Mouse (Mus musculus): ENCODE results near the gene Klk1b24. TPM values are rescaled to one million over a fixed set of nuclear protein-coding genes. Genes with fewer than 3 reads are reported as not detected.

Klk1b24 gene
- polyA plus RNA-seq, 1 experiment from 2014 or later, result not detected

DNA sequence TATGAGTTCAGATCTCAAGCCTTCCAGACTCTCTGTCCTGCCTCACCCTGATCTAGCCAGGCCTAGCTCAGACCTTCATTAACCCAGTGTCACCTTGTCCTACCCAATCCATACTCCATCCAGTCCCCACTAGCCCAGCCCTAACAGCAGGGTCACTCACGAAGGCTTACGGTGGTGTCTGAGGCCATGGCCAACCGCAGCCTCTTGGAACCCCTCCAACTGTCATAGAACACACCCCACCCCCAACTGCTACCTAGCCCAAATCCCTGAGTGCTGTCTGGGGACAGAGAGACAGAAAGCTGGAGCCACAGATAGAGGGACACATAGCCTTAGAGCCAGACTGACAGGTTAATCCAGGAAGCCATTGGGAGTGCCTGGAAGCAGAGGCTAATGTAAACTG is 47.9 kb downstream of the Klk1b24 start, which contains the start of gene Gm36864:
TSS of gene Gm36864 (plus strand) at position 269 of the 400 bp plus-strand sequence.
- 73% methylated on average over 3 of the region's 3 CpGs for WGBS
- Histone ChIP-seq H3K9me3 (replicated peaks) (no peaks in the 10 kb centered on the region; the same call in 1 of the 2 replicates), H3K36me3 (no peaks in the 10 kb centered on the region), H3K27ac (ENCODE audit: poor library complexity, severe bottlenecking) (no peak within 1 kb of the TSS), H3K4me1 (replicated peaks) (no peaks in the 10 kb centered on the region), H3K4me3 (no peak within 1 kb of the TSS), H3K4me2 (no peak within 1 kb of the TSS), H3K9ac (no peak within 1 kb of the TSS), H3K27me3 (replicated peaks) (peaks cover 4% of the 10 kb centered on the region; the same call in 1 of the 2 replicates)
- ATAC-seq (ENCODE audit: insufficient number of reproducible peaks, low FRiP score), result no peak

DNA sequence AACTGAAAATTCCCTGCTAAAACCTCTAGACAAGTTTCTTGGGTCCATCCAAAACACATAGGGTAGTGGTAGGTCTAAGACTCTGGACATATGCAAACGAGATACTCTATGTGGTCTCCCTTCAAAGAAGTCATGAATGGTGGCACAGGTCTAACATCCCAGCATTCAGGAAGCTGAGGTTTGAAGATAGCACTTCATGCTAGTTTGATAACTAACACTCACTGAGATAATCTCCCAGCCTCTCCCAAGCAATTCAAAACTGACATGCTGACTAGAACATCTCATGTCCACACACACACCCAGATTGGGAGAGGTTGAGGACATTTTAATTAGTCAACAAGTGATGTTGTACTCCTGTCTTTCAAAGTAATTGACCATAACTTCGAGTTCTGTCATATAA is 51.9 kb downstream of the Klk1b24 start:
- no peak overlapping the region for H3K27ac ChIP-seq (ENCODE audit: poor library complexity, severe bottlenecking)
- WGBS, result 59% methylated on average over 2 of the region's 2 CpGs
- no peak overlapping the region for H3K9ac ChIP-seq
- no peak overlapping the region for H3K4me2 ChIP-seq
- no peak overlapping the region for H3K4me3 ChIP-seq
- H3K27me3 ChIP-seq (replicated peaks), result no peaks in the 10 kb centered on the region
- no peaks in the 10 kb centered on the region for H3K36me3 ChIP-seq
- no peaks in the 10 kb centered on the region for H3K4me1 ChIP-seq (replicated peaks)
- H3K9me3 ChIP-seq (replicated peaks), result peaks cover 3% of the 10 kb centered on the region; the same call in 1 of the 2 replicates
- ATAC-seq (ENCODE audit: insufficient number of reproducible peaks, low FRiP score), result no peak

GRCm38 (mm10) chr7:44240712-44241111 is 52.7 kb downstream of the Klk1b24 start:
- ATAC-seq (ENCODE audit: insufficient number of reproducible peaks, low FRiP score), result no peak
- Histone ChIP-seq H3K9me3 (replicated peaks) (peaks cover 3% of the 10 kb centered on the region; the same call in 1 of the 2 replicates), H3K4me2 (no peak overlapping the region), H3K27me3 (replicated peaks) (no peaks in the 10 kb centered on the region), H3K4me3 (no peak overlapping the region), H3K27ac (ENCODE audit: poor library complexity, severe bottlenecking) (no peak overlapping the region), H3K9ac (no peak overlapping the region), H3K36me3 (no peaks in the 10 kb centered on the region), H3K4me1 (replicated peaks) (peaks cover 8% of the 10 kb centered on the region)
- 46% methylated on average over 1 of the region's 1 CpGs for WGBS

- Histone ChIP-seq H3K9ac (no peak overlapping the region), H3K9me3 (replicated peaks) (peaks cover 3% of the 10 kb centered on the region; the same call in 1 of the 2 replicates)
- WGBS, result 57% methylated on average over 2 of the region's 2 CpGs
Measured at GRCm38 (mm10) chr7:44241163-44241562, 53.1 kb downstream of the Klk1b24 start.

More at GRCm38 (mm10) chr7:44241163-44241562, 53.1 kb downstream of the Klk1b24 start:
- no peak overlapping the region for H3K27ac ChIP-seq (ENCODE audit: poor library complexity, severe bottlenecking)
- H3K4me3 ChIP-seq, result no peak overlapping the region
- H3K36me3 ChIP-seq, result no peaks in the 10 kb centered on the region
- H3K4me1 ChIP-seq (replicated peaks), result peaks cover 8% of the 10 kb centered on the region
- H3K27me3 ChIP-seq (replicated peaks), result no peaks in the 10 kb centered on the region
- no peak overlapping the region for H3K4me2 ChIP-seq
- no peak for ATAC-seq (ENCODE audit: insufficient number of reproducible peaks, low FRiP score)

Other genes with a start within 250 kb of the Klk1b24 start
- not detected in 2 replicates for gene Klk1b8, start 237.6 kb upstream of the Klk1b24 start, polyA plus RNA-seq (2016; fragmentation: Nextera tagmentation; extraction: Ambion mirVana)
- gene Klk1b1, start 221.5 kb upstream of the Klk1b24 start, polyA plus RNA-seq (2016; fragmentation: Nextera tagmentation; extraction: Ambion mirVana), result not detected in 2 replicates
- gene Klk1b9, start 212.2 kb upstream of the Klk1b24 start, polyA plus RNA-seq (2016; fragmentation: Nextera tagmentation; extraction: Ambion mirVana), result not detected in 2 replicates
- not detected in 2 replicates for gene Klk1b11, start 192.4 kb upstream of the Klk1b24 start, polyA plus RNA-seq (2016; fragmentation: Nextera tagmentation; extraction: Ambion mirVana)
- not detected in 2 replicates for gene Klk1b26, start 176.1 kb upstream of the Klk1b24 start, polyA plus RNA-seq (2016; fragmentation: Nextera tagmentation; extraction: Ambion mirVana)
- gene Klk1b27, start 135.9 kb upstream of the Klk1b24 start, polyA plus RNA-seq (2016; fragmentation: Nextera tagmentation; extraction: Ambion mirVana), result not detected in 2 replicates
- gene Klk1b21, start 85.9 kb upstream of the Klk1b24 start, polyA plus RNA-seq (2016; fragmentation: Nextera tagmentation; extraction: Ambion mirVana), result not detected in 2 replicates
- not detected in 2 replicates for gene Klk1b22, start 75.6 kb upstream of the Klk1b24 start, polyA plus RNA-seq (2016; fragmentation: Nextera tagmentation; extraction: Ambion mirVana)
- gene Klk1b16, start 51.5 kb upstream of the Klk1b24 start, polyA plus RNA-seq (2016; fragmentation: Nextera tagmentation; extraction: Ambion mirVana), result not detected in 2 replicates
- not detected in 2 replicates for gene Klk1b3, start 10.0 kb downstream of the Klk1b24 start, polyA plus RNA-seq (2016; fragmentation: Nextera tagmentation; extraction: Ambion mirVana)
- gene Klk1b4, start 19.2 kb downstream of the Klk1b24 start, polyA plus RNA-seq (2016; fragmentation: Nextera tagmentation; extraction: Ambion mirVana), result not detected in 2 replicates
- not detected in 2 replicates for gene Klk1b5, start 27.7 kb downstream of the Klk1b24 start, polyA plus RNA-seq (2016; fragmentation: Nextera tagmentation; extraction: Ambion mirVana)
- not detected in 2 replicates for gene Klk1, start 37.1 kb downstream of the Klk1b24 start, polyA plus RNA-seq (2016; fragmentation: Nextera tagmentation; extraction: Ambion mirVana)
- not detected in 2 replicates for gene Gm36864, start 47.9 kb downstream of the Klk1b24 start, polyA plus RNA-seq (2016; fragmentation: Nextera tagmentation; extraction: Ambion mirVana)
- gene 1700028J19Rik, start 58.5 kb downstream of the Klk1b24 start, polyA plus RNA-seq (2016; fragmentation: Nextera tagmentation; extraction: Ambion mirVana), result 1.2 and 1.6 TPM in 2 replicates
- gene 2410002F23Rik, start 58.5 kb downstream of the Klk1b24 start, polyA plus RNA-seq (2016; fragmentation: Nextera tagmentation; extraction: Ambion mirVana), result 99.8 and 109 TPM in 2 replicates
- gene Acp4, start 69.1 kb downstream of the Klk1b24 start, polyA plus RNA-seq (2016; fragmentation: Nextera tagmentation; extraction: Ambion mirVana), result not detected in 2 replicates
- not detected in 2 replicates for gene Gm15517, start 73.2 kb downstream of the Klk1b24 start, polyA plus RNA-seq (2016; fragmentation: Nextera tagmentation; extraction: Ambion mirVana)
- gene Clec11a, start 118.7 kb downstream of the Klk1b24 start, polyA plus RNA-seq (2016; fragmentation: Nextera tagmentation; extraction: Ambion mirVana), result 0.68 and 0.79 TPM in 2 replicates
- 0.80 and 0.86 TPM in 2 replicates for gene Shank1, start 122.0 kb downstream of the Klk1b24 start, polyA plus RNA-seq (2016; fragmentation: Nextera tagmentation; extraction: Ambion mirVana)
- 0.55 and 0.63 TPM in 2 replicates for gene Syt3, start 195.9 kb downstream of the Klk1b24 start, polyA plus RNA-seq (2016; fragmentation: Nextera tagmentation; extraction: Ambion mirVana)
- 0.40 and 0.94 TPM in 2 replicates for gene 1700008O03Rik, start 197.6 kb downstream of the Klk1b24 start, polyA plus RNA-seq (2016; fragmentation: Nextera tagmentation; extraction: Ambion mirVana)
- 2.3 and 2.4 TPM in 2 replicates for gene Lrrc4b, start 240.8 kb downstream of the Klk1b24 start, polyA plus RNA-seq (2016; fragmentation: Nextera tagmentation; extraction: Ambion mirVana)